ENCODE assay signal across 8 mouse cellular contexts in the genomic region with DNA sequence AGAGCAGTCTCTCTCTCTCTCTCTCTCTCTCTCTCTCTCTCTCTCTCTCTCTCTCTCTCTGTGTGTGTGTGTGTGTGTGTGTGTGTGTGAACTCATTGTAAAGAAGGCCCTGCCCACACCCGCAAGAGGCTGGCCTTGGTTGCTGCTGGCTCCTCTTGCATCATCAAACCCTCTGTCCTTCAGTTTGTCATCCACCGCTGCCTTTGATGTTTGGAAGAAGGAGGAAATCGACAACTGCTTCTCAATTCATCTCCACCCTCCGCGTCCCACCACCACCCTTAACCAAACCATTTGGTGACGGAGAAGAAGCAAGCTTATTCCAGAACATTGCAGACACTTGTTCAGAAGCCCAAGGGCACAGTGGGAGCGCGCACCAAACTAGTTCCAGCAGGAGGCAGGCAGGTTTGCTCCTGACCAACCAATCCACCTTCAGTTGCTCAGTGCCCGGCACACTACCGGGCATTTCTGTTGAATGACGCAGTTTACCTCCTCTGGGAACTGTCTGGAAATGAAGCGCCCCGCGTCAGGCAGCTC. TPM values are rescaled to one million over a fixed set of nuclear protein-coding genes. Genes with fewer than 3 reads are reported as not detected.
DNase-seq lines count a peak whose midpoint lies in the region; ATAC-seq lines count a peak whose summit lies in the region.

No protein-coding gene starts in this region.

- H3K36me3 ChIP-seq in neural tube, embryonic 11.5 days (ENCODE audit: control insufficient read depth, insufficient read depth, low read length), result no peaks in the 10 kb centered on the region
- H3K36me3 ChIP-seq in embryonic facial prominence, embryonic 15.5 days, result no peaks in the 10 kb centered on the region
- no peaks in the 10 kb centered on the region for H3K36me3 ChIP-seq in midbrain, embryonic 12.5 days

- H3K27ac ChIP-seq in neural tube, embryonic 11.5 days (ENCODE audit: low read depth, low read length), result no peak overlapping the region
- H3K27ac ChIP-seq in embryonic facial prominence, embryonic 15.5 days (replicated peaks), result peak overlapping the region; percentile 58
- no peak overlapping the region for H3K27ac ChIP-seq in midbrain, embryonic 12.5 days (replicated peaks)

- H3K4me3 ChIP-seq in neural tube, embryonic 11.5 days (ENCODE audit: low read depth, low read length), result peak overlapping the region; percentile 25
- peak overlapping the region; percentile 36 for H3K4me3 ChIP-seq in embryonic facial prominence, embryonic 15.5 days (replicated peaks)
- H3K4me3 ChIP-seq in midbrain, embryonic 12.5 days, result peak overlapping the region; percentile 40

- no peaks in the 10 kb centered on the region for H3K27me3 ChIP-seq in neural tube, embryonic 11.5 days (ENCODE audit: control insufficient read depth, insufficient read depth, low read length)
- H3K27me3 ChIP-seq in embryonic facial prominence, embryonic 15.5 days, result no peaks in the 10 kb centered on the region
- H3K27me3 ChIP-seq in midbrain, embryonic 12.5 days, result no peaks in the 10 kb centered on the region

- no peak for DNase-seq in neural tube, embryonic 11.5 days (ENCODE audit: low spot score)
- no peak for DNase-seq in neural tube, embryonic 10.5 days (ENCODE audit: extremely low spot score, low spot score)
- peak; percentile 37 to 39 for DNase-seq in kidney, adult 8-10 months
- DNase-seq in gastrocnemius, postnatal 14 days, result no peak
- no peak for DNase-seq in layer of hippocampus, postnatal 14 days (ENCODE audit: low spot score in 2 of 2)

- H3K4me1 ChIP-seq in neural tube, embryonic 11.5 days (ENCODE audit: control insufficient read depth, insufficient read depth, low read length), result no peaks in the 10 kb centered on the region; the same call in 1 of the 2 replicates
- H3K4me1 ChIP-seq in embryonic facial prominence, embryonic 15.5 days, result peaks cover 13% of the 10 kb centered on the region
- peaks cover 12% of the 10 kb centered on the region; the same call in 1 of the 2 replicates for H3K4me1 ChIP-seq in midbrain, embryonic 12.5 days

- H3K4me2 ChIP-seq in neural tube, embryonic 11.5 days (ENCODE audit: low read depth), result peak overlapping the region; percentile 56
- H3K4me2 ChIP-seq in embryonic facial prominence, embryonic 15.5 days (replicated peaks), result peak overlapping the region; percentile 69
- H3K4me2 ChIP-seq in midbrain, embryonic 12.5 days (replicated peaks), result peak overlapping the region; percentile 71

- 21% methylated on average over 14 of the region's 14 CpGs for WGBS in neural tube, embryonic 11.5 days
- WGBS in embryonic facial prominence, embryonic 15.5 days, result 18% methylated on average over 14 of the region's 14 CpGs
- 30% methylated on average over 14 of the region's 14 CpGs for WGBS in midbrain, embryonic 12.5 days

- H3K9ac ChIP-seq in neural tube, embryonic 11.5 days (ENCODE audit: low read length), result peak overlapping the region; percentile 59
- peak overlapping the region; percentile 7; the same call in 1 of the 2 replicates for H3K9ac ChIP-seq in embryonic facial prominence, embryonic 15.5 days
- peak overlapping the region; percentile 39; the same call in 1 of the 2 replicates for H3K9ac ChIP-seq in midbrain, embryonic 12.5 days (replicated peaks)

- H3K9me3 ChIP-seq in neural tube, embryonic 11.5 days (ENCODE audit: control insufficient read depth, low read length), result no peaks in the 10 kb centered on the region
- no peaks in the 10 kb centered on the region for H3K9me3 ChIP-seq in embryonic facial prominence, embryonic 15.5 days (replicated peaks)
- peaks cover 3% of the 10 kb centered on the region; the same call in 1 of the 2 replicates for H3K9me3 ChIP-seq in midbrain, embryonic 12.5 days

- ATAC-seq in neural tube, embryonic 11.5 days (ENCODE audit: insufficient read depth, low FRiP score, low TSS enrichment), result peak; percentile 25; the same call in 1 of the 2 replicates
- ATAC-seq in activated CD4-positive, CD25-positive, alpha-beta regulatory T cell, adult 4 months, result peak; percentile 67
- ATAC-seq in embryonic facial prominence, embryonic 15.5 days (ENCODE audit: insufficient number of reproducible peaks, low FRiP score, low TSS enrichment, low read depth), result peak; percentile 75
- peak; percentile 41; the same call in 1 of the 2 replicates for ATAC-seq in midbrain, embryonic 12.5 days (ENCODE audit: low FRiP score, low read depth)

- intact Hi-C loops in gastrocnemius, postnatal 14 days (cut with DNase I; ENCODE audit: low total_unique reads), result loop anchor here (10.0 kb wide), 1 partner anchor 85 kb away; no protein-coding TSS in a partner anchor

RNA-seq across cellular contexts. Expression of a gene that starts 8.2 kb away (rescaled TPM):
- polyA plus RNA-seq in neural tube, embryonic 11.5 days (2014; fragmentation: Nextera tagmentation; extraction: Ambion mirVana), result 52.2 and 55.8 TPM in 2 replicates
- under 1 TPM in 1 of 2 experiments, not detected in 1; 0.17 TPM for polyA plus RNA-seq in activated CD4-positive, CD25-positive, alpha-beta regulatory T cell, adult 4 months (2017; shearing (Covaris generic))
- 113 and 114 TPM in 2 replicates for polyA plus RNA-seq in embryonic facial prominence, embryonic 15.5 days (2015; fragmentation: Nextera tagmentation; extraction: Ambion mirVana)
- 29.8 and 40.4 TPM in 2 replicates for polyA plus RNA-seq in midbrain, embryonic 12.5 days (2016; fragmentation: Nextera tagmentation; extraction: Ambion mirVana)
- total RNA-seq in gastrocnemius, postnatal 14 days (2021), result 10 to 100 TPM in 1 of 2 experiments, 1 to 10 TPM in 1; 9.7 to 13.7 TPM
- total RNA-seq in layer of hippocampus, postnatal 14 days (2021), result 1 to 10 TPM; 6.8 to 7.7 TPM

Comparison
In these comparisons a context has a peak if more than half of its experiments do, and no peak if none do; other contexts are left out.
1. ATAC-seq: peak in every context shown above with its lines; median percentile 75 in embryonic facial prominence, embryonic 15.5 days; 67 in activated CD4-positive, CD25-positive, alpha-beta regulatory T cell, adult 4 months; 41 in midbrain, embryonic 12.5 days; 25 in neural tube, embryonic 11.5 days.
2. DNase-seq: peak in kidney, adult 8-10 months (2 of 2); none in neural tube, embryonic 11.5 days (single experiment), neural tube, embryonic 10.5 days (single experiment), gastrocnemius, postnatal 14 days (single experiment) and layer of hippocampus, postnatal 14 days (0 of 2).
3. H3K9ac ChIP-seq: peak in every context shown above with its lines; median percentile 59 in neural tube, embryonic 11.5 days; 39 in midbrain, embryonic 12.5 days; 7 in embryonic facial prominence, embryonic 15.5 days.
4. RNA of a gene that starts 8.2 kb away (polyA plus RNA-seq): 113 to 114 TPM in embryonic facial prominence, embryonic 15.5 days, 52.2 to 55.8 TPM in neural tube, embryonic 11.5 days and 29.8 to 40.4 TPM in midbrain, embryonic 12.5 days; 0.17 TPM in activated CD4-positive, CD25-positive, alpha-beta regulatory T cell, adult 4 months; every median in the first group is over 10 times any median in the second.
5. Peak in every context shown above with its lines, with median percentiles within 50 percentile points of each other: H3K4me2 ChIP-seq and H3K4me3 ChIP-seq.